Mouse (Mus musculus): Measurements from ENCODE around the gene Mag. TPM values are rescaled to one million over a fixed set of nuclear protein-coding genes. Genes with fewer than 3 reads are reported as not detected.

Gene Mag
- polyA plus RNA-seq, 1 experiment from 2014 or later = 1.3 TPM

- H3K4me1 ChIP-seq = no peaks in the 10 kb centered on the region; the same call in 1 of the 2 replicates
- H3K36me3 ChIP-seq = no peaks in the 10 kb centered on the region
- peaks cover 15% of the 10 kb centered on the region for H3K27me3 ChIP-seq
- no peak overlapping the region for H3K9ac ChIP-seq
- H3K4me3 ChIP-seq = no peak overlapping the region
- ATAC-seq (ENCODE audit: insufficient number of reproducible peaks, low FRiP score, low TSS enrichment, low read depth) = no peak
- H3K4me2 ChIP-seq = no peak overlapping the region
- no peaks in the 10 kb centered on the region for H3K9me3 ChIP-seq
- H3K27ac ChIP-seq = no peak overlapping the region
These were observed 55.4 kb downstream of the Mag start for GRCm38 (mm10) chr7:30859290-30859634.

- no peaks in the 10 kb centered on the region for H3K9me3 ChIP-seq
- H3K4me1 ChIP-seq = no peaks in the 10 kb centered on the region; the same call in 1 of the 2 replicates
- no peaks in the 10 kb centered on the region for H3K36me3 ChIP-seq
- H3K4me2 ChIP-seq = no peak overlapping the region
- no peak overlapping the region for H3K9ac ChIP-seq
- 59% methylated on average over 1 of the region's 1 CpGs for WGBS
- ATAC-seq (ENCODE audit: insufficient number of reproducible peaks, low FRiP score, low TSS enrichment, low read depth) = no peak
- H3K4me3 ChIP-seq = no peak overlapping the region
- H3K27me3 ChIP-seq = peaks cover 15% of the 10 kb centered on the region
- H3K27ac ChIP-seq = no peak overlapping the region
These were observed 56.9 kb downstream of the Mag start for GRCm38 (mm10) chr7:30857746-30858145.

- H3K9ac ChIP-seq = no peak within 1 kb of the TSS
- no peaks in the 10 kb centered on the region for H3K36me3 ChIP-seq
- H3K9me3 ChIP-seq = no peaks in the 10 kb centered on the region
- H3K4me3 ChIP-seq = no peak within 1 kb of the TSS
- 82% methylated on average over 6 of the region's 6 CpGs for WGBS
- H3K4me2 ChIP-seq = no peak within 1 kb of the TSS
- no peaks in the 10 kb centered on the region; the same call in 1 of the 2 replicates for H3K4me1 ChIP-seq
- H3K27me3 ChIP-seq = peaks cover 15% of the 10 kb centered on the region
- no peak for ATAC-seq (ENCODE audit: insufficient number of reproducible peaks, low FRiP score, low TSS enrichment, low read depth)
- H3K27ac ChIP-seq = no peak within 1 kb of the TSS
These were observed 58.6 kb downstream of the Mag start, which contains the start of gene Ffar3 for GRCm38 (mm10) chr7:30856078-30856477. TSS of gene Ffar3 (minus strand) at chr7:30856178.

- H3K27ac ChIP-seq = no peak overlapping the region
- H3K4me3 ChIP-seq = no peak overlapping the region
- H3K9ac ChIP-seq = no peak overlapping the region
- no peaks in the 10 kb centered on the region for H3K36me3 ChIP-seq
- WGBS = 83% methylated on average over 1 of the region's 1 CpGs
- ATAC-seq (ENCODE audit: insufficient number of reproducible peaks, low FRiP score, low TSS enrichment, low read depth) = no peak
- no peaks in the 10 kb centered on the region for H3K9me3 ChIP-seq
- H3K4me1 ChIP-seq = no peaks in the 10 kb centered on the region
- peaks cover 14% of the 10 kb centered on the region for H3K27me3 ChIP-seq
- no peak overlapping the region for H3K4me2 ChIP-seq
These were observed 63.3 kb downstream of the Mag start for GRCm38 (mm10) chr7:30851421-30851820.

Other genes starting within 250 kb of the Mag start
- 33.6 and 34.4 TPM in 2 replicates for gene Haus5, start 249.9 kb downstream of the Mag start, polyA plus RNA-seq (2015; fragmentation: Nextera tagmentation; extraction: Ambion mirVana)
- gene Pmis2, start 243.3 kb downstream of the Mag start, polyA plus RNA-seq (2015; fragmentation: Nextera tagmentation; extraction: Ambion mirVana) = not detected in 2 replicates
- 1.1 and 1.4 TPM in 2 replicates for gene 2200002J24Rik, start 215.9 kb downstream of the Mag start, polyA plus RNA-seq (2015; fragmentation: Nextera tagmentation; extraction: Ambion mirVana)
- gene Atp4a, start 202.7 kb downstream of the Mag start, polyA plus RNA-seq (2015; fragmentation: Nextera tagmentation; extraction: Ambion mirVana) = 0.19 and 0.99 TPM in 2 replicates
- 197 and 199 TPM in 2 replicates for gene Tmem147, start 185.3 kb downstream of the Mag start, polyA plus RNA-seq (2015; fragmentation: Nextera tagmentation; extraction: Ambion mirVana)
- gene Gapdhs, start 171.2 kb downstream of the Mag start, polyA plus RNA-seq (2015; fragmentation: Nextera tagmentation; extraction: Ambion mirVana) = 0.52 and 0.66 TPM in 2 replicates
- gene Sbsn, start 163.4 kb downstream of the Mag start, polyA plus RNA-seq (2015; fragmentation: Nextera tagmentation; extraction: Ambion mirVana) = 293 and 299 TPM in 2 replicates
- 913 and 939 TPM in 2 replicates for gene Dmkn, start 151.1 kb downstream of the Mag start, polyA plus RNA-seq (2015; fragmentation: Nextera tagmentation; extraction: Ambion mirVana)
- gene Krtdap, start 127.0 kb downstream of the Mag start, polyA plus RNA-seq (2015; fragmentation: Nextera tagmentation; extraction: Ambion mirVana) = 3,274 and 3,770 TPM in 2 replicates
- gene Ffar2, start 91.1 kb downstream of the Mag start, polyA plus RNA-seq (2015; fragmentation: Nextera tagmentation; extraction: Ambion mirVana) = 0.27 TPM in 1 of 2 replicates, not detected in the other
- not detected in 2 replicates for gene Ffar3, start 58.7 kb downstream of the Mag start, polyA plus RNA-seq (2015; fragmentation: Nextera tagmentation; extraction: Ambion mirVana)
- gene Ffar1, start 53.3 kb downstream of the Mag start, polyA plus RNA-seq (2015; fragmentation: Nextera tagmentation; extraction: Ambion mirVana) = not detected in 2 replicates
- 0.04 and 0.11 TPM in 2 replicates for gene Cd22, start 34.5 kb downstream of the Mag start, polyA plus RNA-seq (2015; fragmentation: Nextera tagmentation; extraction: Ambion mirVana)
- gene Hamp2, start 9.8 kb upstream of the Mag start, polyA plus RNA-seq (2015; fragmentation: Nextera tagmentation; extraction: Ambion mirVana) = not detected in 2 replicates
- not detected in 2 replicates for gene Hamp, start 29.2 kb upstream of the Mag start, polyA plus RNA-seq (2015; fragmentation: Nextera tagmentation; extraction: Ambion mirVana)
- gene Usf2, start 41.9 kb upstream of the Mag start, polyA plus RNA-seq (2015; fragmentation: Nextera tagmentation; extraction: Ambion mirVana) = 22.3 and 23.4 TPM in 2 replicates
- 37.1 and 39.5 TPM in 2 replicates for gene Lsr, start 58.6 kb upstream of the Mag start, polyA plus RNA-seq (2015; fragmentation: Nextera tagmentation; extraction: Ambion mirVana)
- gene Fam187b, start 58.9 kb upstream of the Mag start, polyA plus RNA-seq (2015; fragmentation: Nextera tagmentation; extraction: Ambion mirVana) = 2.4 and 2.7 TPM in 2 replicates
- 42.3 and 52.6 TPM in 2 replicates for gene Fxyd5, start 127.6 kb upstream of the Mag start, polyA plus RNA-seq (2015; fragmentation: Nextera tagmentation; extraction: Ambion mirVana)
- 13.1 and 19.0 TPM in 2 replicates for gene Fxyd7, start 136.6 kb upstream of the Mag start, polyA plus RNA-seq (2015; fragmentation: Nextera tagmentation; extraction: Ambion mirVana)
- 107 and 155 TPM in 2 replicates for gene Fxyd1, start 142.3 kb upstream of the Mag start, polyA plus RNA-seq (2015; fragmentation: Nextera tagmentation; extraction: Ambion mirVana)
- 0.58 and 0.88 TPM in 2 replicates for gene Lgi4, start 144.5 kb upstream of the Mag start, polyA plus RNA-seq (2015; fragmentation: Nextera tagmentation; extraction: Ambion mirVana)
- gene Fxyd3, start 161.8 kb upstream of the Mag start, polyA plus RNA-seq (2015; fragmentation: Nextera tagmentation; extraction: Ambion mirVana) = 76.1 and 91.8 TPM in 2 replicates
- gene Hpn, start 200.4 kb upstream of the Mag start, polyA plus RNA-seq (2015; fragmentation: Nextera tagmentation; extraction: Ambion mirVana) = 2.4 and 3.4 TPM in 2 replicates
- 4.7 and 5.7 TPM in 2 replicates for gene Scn1b, start 212.1 kb upstream of the Mag start, polyA plus RNA-seq (2015; fragmentation: Nextera tagmentation; extraction: Ambion mirVana)
- 68.2 and 70.9 TPM in 2 replicates for gene Gramd1a, start 241.0 kb upstream of the Mag start, polyA plus RNA-seq (2015; fragmentation: Nextera tagmentation; extraction: Ambion mirVana)